Mouse (Mus musculus) ovary, adult 2 months (tissue): Measurements from ENCODE around the gene Podxl2. TPM values are rescaled to one million over a fixed set of nuclear protein-coding genes. Genes with fewer than 3 reads are reported as not detected.

ENCODE experiments used
- polyA plus RNA-seq: library from polyadenylated mRNA; depleted of rRNA; stranded (reverse); fragments of >200 nt; gene quantifications from 2 replicates; pipeline ENCODE4 v1.2.3, GENCODE M21; 2012; rRNA removed

Gene Podxl2
- polyA plus RNA-seq, result 227 and 256 TPM in 2 replicates

GRCm38 (mm10) chr6:88874868-88875508 lies at the start of gene Podxl2:
TSS of gene Podxl2 (minus strand) at chr6:88875044.

GRCm38 (mm10) chr6:88901947-88902820 lies 27.3 kb upstream of the Podxl2 start, which contains the start of gene Tpra1:
TSS of gene Tpra1 (plus strand) at chr6:88902251.

GRCm38 (mm10) chr6:88898534-88899048 lies 23.7 kb upstream of the Podxl2 start, which contains the start of gene Mcm2:
TSS of gene Mcm2 (minus strand) at chr6:88898780.

GRCm38 (mm10) chr6:88841781-88842689 lies 32.8 kb downstream of the Podxl2 start, which contains the start of gene Abtb1:
TSS of gene Abtb1 (minus strand) at chr6:88841984.

Other genes with a start within 250 kb of the Podxl2 start
- gene Kbtbd12, start 237.1 kb downstream of the Podxl2 start, polyA plus RNA-seq, result 0.06 and 0.07 TPM in 2 replicates
- gene Mgll, start 150.6 kb downstream of the Podxl2 start, polyA plus RNA-seq, result 123 and 129 TPM in 2 replicates
- gene Abtb1, start 33.1 kb downstream of the Podxl2 start, polyA plus RNA-seq, result 97.5 and 98.5 TPM in 2 replicates
- gene Mcm2, start 23.7 kb upstream of the Podxl2 start, polyA plus RNA-seq, result 59.0 and 69.7 TPM in 2 replicates
- gene Tpra1, start 27.2 kb upstream of the Podxl2 start, polyA plus RNA-seq, result 257 and 298 TPM in 2 replicates